Mouse (Mus musculus) adrenal gland, postnatal 4 days (tissue): ENCODE measurements at regions not wholly inside any gene's neighbourhood (a gene's known extent, or its start where the extent isn't known, plus 50 kb on each side); places are given as distances from the start of the nearest gene placed in this dataset.
"Not testable (repeated sequence)": the region's sequence is repeated elsewhere in the genome, so short reads cannot be mapped to it uniquely, and the experiment has no call there.

Source experiments
- DNase-seq, 2 experiments: peaks; one replicate each; pipeline ENCODE4 v3.0.0; 2021 to 2022; ENCODE audit warnings: low spot score in 2 of 2, mixed read lengths in 2 of 2

DNA sequence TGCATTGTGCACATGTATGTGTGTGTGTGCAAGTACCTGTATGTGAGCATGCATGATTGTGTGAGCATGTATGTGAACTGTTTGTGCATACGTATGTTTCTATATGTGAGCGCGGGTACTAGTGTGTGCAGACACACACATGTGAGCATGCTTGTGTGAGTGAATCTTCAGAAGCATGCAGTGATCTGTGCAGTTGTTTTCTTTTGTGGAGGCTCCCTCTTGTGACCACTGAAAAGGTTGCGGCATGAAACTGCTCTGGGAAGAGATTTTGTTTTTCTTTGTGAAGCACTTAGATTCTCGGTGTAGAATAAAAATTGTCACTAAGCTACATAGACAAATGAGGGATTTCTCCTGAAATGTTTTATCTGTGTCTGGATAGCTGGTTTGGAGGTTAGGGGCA, 189.2 kb upstream of the Rapgef5 start:
- DNase-seq, result not testable (repeated sequence)

DNA sequence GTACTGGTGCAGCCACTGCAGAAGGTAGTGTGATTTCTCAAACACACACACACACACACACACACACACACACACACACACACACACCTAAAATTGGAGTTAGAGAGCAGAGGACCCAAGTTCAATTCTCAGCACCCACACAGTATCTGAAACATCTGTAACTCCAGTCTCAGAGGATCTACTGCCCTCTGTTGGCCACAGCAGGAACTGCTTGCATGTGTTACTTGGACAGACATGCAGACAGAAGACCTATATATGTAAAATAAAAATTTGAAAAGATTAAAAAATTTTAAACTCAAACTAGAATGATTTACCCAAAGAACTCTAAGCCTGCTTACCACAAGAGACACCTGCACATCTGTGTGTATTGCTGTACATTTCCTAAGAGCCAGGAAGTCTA, 185.9 kb upstream of the Rapgef5 start:
- no peak for DNase-seq

DNA sequence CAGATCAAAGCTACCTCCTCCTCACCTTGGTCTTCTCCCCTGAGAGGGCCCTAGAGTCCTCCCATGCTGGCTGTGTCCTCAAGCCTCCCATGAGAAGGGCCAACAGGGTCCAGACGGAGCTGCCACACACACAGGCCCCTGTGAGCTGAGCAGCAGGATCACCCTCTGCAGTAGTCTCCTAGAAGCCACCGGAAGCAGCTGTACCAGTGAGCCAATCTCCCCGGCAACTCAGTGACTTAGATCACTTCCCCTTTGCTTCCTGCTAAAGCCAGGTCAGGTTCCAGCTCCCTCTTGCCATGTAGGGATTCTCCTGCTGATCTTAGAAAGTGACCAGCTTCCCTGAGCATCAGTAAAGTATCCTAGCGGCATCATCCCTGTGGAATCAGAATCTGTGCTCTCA, 179.4 kb upstream of the Rapgef5 start:
- DNase-seq, result no peak

DNA sequence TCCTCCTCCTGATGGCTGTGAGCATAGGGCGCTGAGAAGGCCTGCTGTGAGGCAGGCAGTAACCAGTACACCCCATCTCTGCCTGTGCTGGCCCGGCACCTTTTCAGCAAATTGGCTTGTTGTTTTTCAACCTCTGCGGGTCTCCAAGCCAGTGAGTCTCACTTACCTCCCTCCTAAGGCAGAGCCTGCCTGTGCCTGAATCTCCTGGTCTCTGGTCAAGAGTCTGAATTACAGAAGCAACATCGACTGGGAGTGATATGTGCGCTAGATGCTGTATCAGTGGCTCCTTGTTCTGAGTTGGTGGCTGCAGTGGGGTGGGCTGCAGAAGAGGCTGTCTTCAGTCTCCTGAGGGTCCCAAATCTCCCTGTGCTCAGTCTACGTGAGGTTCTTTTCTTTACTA, 174.0 kb upstream of the Rapgef5 start:
- DNase-seq, result no peak

DNA sequence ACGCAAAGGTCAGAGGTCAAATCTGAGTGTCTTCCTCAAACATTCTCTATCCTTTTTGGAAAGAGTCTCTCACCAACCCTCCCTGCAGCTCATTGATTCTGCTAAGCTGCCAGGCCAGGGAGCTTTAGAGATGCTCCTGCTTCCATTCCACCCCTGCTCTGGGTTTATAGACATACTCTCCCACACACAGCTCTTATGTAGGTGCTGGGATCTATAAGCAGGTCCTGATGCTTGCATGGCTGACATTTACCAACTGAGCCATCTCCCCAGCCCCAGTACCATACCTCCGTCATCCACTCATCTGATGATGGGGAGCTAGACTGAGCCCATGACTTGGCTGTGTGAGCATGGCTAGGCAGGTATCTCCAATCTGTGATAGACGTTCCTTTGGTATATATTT, 173.2 kb upstream of the Rapgef5 start:
- no peak for DNase-seq

DNA sequence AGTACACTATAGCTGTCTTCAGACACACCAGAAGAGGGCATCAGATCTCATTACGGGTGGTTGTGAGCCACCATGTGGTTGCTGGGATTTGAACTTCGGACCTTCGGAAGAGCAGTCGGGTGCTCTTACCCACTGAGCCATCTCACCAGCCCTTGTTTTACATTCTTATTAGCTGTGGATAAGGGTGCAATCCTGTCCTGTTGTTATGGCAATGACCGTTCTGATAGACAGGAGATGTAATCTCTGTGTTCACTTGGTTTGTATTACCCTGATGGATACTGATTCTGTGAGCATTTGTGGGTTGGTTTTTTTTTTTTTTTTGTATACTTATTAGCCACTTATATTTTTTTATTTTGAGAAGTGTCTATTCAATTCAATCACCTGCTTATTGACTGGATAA, 172.7 kb upstream of the Rapgef5 start:
- not testable (repeated sequence) for DNase-seq

DNA sequence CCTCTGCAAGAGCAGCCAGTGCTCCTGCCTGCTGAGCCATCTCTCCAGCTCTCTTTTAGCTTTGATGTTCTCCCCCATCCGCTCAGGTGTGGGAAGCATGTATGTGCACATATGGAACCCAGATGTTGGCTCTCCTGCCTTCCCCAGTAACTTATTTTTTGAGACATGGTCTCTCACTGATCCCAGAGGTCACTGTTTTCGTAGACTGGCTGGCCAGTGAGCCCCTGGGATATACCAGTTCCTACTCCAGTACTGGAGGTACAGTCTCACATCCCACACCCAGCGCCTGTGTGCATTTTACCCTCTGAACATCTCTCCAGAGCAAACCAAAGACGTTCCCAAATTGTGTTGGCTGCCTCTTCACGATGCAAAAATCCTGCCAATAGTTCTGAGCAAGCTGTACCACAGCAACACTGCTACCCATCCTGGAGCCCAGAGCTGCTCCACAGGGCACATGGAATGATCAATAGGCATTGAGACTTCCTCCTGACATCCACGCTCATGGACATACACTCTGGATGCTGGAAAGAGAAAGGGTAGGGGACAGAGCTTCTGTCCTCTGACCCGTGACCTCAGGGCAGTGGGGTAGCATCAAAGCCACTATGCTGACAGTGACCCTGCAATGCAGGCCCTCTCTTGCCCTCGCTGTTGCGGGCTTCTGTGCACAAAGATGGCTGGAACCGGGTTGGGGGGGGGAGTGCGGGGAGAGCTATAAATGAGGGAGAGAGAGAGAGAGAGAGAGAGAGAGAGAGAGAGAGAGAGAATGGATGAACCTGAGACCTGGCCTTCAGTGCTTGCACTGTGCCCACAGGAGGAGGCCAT, 171.8 kb upstream of the Rapgef5 start:
- DNase-seq, result no peak

DNA sequence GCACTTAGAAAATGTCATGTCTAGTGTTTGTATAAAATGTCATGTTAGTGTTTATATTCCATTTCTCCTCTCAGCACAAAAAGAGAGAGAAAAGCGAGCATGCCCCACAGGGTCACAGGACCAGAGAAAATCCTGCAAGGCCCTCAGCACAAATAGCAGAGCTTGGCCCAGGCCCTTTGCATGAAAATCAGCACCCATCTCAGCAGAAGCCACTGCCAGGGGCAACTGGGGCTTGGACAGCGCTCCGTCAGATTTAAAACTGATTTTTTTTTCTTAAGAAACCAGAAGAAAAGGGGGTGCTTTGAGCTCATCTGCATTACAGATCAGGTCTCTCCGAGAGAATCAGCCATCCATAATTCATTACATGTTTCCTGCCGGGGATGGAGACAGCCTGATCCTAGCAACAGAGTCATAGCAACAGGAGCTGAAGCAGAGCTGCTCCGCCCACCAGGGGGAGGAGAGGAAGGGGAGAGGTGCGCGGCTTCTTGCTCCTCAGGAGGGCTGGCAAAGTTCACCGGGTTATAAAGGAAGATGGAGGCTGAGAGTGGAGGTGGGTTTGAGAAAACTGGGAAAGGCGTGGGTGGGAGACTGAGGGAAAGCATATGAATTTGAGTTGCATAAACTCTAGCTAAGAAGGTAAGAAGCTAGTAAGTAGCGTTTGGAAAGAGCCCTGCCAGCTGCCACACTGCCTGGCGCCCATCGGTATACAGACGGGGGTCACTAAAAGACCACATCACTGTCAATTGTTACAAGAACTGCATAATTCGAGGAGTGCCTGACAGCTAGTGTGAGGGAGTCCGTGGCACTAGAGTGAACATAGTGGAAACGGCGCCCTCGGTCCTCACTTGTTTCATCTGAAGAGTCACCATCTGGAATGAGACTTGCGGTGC, 170.9 kb upstream of the Rapgef5 start:
- DNase-seq, result no peak

DNA sequence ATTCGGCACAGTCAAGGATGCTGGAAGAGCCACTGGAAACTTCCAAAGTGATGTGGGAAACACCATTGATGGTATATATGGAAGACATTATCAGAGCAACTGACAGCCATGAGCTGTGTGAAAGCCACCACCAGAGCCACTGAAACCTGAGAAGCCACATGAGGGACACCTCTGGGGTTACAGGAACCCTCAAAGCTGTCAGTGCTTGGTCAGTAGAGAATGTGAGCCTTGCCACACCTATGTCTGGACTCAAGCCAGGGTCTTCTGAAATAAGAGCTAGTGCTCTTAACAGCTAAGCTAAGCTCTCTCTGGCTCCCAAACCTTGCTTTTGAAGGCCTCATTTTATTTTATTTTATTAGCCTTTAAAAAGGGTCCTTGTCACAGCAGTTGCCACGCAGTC, 170.2 kb upstream of the Rapgef5 start:
- DNase-seq, result no peak

DNA sequence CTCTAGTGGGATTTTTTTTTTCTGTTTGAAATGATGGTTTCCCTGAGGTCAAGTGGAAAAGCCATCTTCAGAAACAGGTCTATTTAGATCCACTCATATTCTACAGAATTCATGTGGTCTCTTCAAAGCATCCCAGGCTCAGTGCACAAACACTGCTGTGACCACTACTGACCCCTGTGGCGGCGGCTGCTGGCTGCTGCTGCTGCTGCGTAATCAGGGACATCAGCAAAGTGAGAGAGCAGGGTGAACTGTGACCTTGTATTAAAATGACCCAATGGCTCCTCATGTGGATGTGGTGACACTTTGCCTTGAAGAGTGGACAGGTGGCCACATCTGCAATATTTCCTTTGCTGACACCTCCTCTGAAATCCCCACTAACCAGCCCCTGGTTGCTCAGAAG, 169.1 kb upstream of the Rapgef5 start:
- DNase-seq, result no peak

DNA sequence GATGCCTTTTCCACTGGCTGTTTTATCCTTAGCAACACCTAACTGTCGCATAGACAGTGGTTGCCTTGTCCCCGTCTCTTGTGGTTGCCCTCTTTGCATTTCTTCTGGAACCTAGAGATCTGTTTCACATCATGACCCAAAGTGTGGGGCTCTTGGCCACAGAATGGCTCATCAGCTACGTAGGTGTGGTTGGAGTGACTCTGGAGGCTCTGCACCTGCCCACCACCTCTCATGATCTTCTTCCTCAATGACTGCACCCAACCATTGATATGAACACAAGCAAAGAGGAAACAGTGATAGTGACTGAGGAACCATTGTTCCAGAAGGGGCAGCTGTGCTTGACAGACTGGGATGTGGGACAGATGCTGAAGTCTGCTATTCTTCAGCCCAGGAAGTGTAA, 167.8 kb upstream of the Rapgef5 start:
- no peak for DNase-seq

DNA sequence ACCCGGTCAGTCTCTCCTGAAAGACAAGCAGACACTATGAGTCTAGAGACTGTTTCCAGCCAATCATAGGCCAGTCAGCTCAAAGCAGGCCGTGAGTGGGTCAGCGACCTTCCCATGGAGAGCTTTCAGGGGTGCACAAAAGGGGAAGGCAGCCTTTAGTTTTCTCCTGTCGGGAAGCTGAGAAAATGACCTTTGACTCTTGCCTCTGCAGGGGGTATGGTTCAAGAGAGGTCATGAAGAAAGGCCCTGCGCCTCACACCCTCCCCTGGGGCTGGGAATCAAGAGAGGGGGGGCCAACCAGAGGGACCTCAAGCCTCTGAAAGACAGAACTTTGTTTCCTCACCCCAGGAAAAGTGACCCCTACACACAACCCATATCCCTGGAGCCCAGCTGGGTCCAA, 164.4 kb upstream of the Rapgef5 start:
- DNase-seq, result no peak

DNA sequence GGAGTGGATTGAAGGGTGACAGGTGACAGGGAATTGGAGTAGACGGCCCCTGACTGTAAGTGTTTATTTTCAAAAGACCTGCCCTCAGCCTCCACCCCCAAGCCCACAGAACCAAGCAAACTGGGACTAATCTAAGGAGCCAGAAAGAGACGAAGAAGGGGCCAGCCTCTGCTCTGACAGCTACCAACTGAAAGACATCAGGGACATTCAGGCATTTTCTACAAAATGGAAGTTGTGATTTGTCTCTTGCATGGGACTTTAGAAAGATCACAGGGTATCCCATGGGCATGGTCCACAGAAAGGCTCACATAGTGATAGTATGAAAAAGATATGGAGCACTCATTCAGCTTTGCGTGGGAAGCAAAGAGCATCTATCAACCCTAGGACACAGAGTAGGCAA, 163.8 kb upstream of the Rapgef5 start:
- no peak for DNase-seq

DNA sequence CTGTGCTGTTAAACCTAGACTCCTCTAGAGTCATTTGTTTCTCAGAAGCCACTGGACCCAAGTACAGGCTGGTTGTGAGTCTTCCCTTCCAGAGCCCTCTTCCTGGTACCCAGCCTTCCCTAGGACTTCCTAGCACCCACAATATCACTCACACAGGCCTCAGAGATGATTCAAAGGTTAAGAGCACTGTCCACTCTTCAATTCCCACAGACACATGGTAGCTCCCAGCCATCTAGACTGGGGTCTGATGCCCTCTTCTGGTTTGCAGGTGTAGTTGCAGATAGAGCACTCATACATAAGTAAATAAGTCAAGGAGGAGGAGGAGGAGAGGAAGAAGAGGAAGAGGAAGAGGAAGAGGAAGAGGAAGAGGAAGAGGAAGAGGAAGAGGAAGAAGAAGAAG, 163.3 kb upstream of the Rapgef5 start:
- DNase-seq, result no peak

DNA sequence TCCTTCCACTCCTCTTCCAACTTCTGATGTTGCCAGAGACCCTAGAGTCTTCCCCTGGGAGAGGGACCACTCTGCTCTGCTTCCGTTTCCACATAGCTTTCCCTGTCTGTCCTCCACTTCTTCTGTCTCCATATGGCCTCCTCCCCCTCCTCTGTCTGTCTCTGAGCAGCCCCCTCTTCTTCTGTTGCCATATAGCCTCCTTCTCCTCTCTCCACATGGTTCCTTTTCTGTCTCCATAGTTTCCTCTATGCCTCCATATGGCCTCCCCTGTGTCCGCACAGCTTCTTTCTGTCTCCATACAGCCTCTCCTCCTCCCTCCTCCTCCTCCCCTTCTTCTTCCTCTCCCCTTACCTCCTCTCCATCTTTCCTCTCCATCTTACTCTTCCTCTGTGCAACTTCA, 158.5 kb upstream of the Rapgef5 start:
- no peak for DNase-seq

DNA sequence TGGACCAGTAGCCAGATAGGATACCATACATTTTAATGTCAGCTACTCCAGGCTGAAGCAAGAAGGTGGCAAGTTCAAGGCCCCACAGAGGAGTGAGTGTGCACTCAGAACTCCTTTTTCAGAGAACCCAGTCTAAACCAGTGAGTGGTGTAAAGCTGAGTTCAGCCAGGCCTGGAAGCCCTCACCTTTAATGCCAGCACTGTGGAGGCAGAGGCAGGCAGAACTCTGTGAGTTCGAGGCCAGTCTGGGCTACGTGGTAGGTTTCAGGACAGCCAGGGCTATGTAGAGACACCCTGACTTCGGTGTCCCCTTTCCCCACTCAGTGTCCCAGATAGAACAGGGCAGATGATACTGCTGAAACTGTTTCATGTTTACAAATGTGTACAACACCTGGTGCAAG, 157.4 kb upstream of the Rapgef5 start:
- DNase-seq, result no peak

DNA sequence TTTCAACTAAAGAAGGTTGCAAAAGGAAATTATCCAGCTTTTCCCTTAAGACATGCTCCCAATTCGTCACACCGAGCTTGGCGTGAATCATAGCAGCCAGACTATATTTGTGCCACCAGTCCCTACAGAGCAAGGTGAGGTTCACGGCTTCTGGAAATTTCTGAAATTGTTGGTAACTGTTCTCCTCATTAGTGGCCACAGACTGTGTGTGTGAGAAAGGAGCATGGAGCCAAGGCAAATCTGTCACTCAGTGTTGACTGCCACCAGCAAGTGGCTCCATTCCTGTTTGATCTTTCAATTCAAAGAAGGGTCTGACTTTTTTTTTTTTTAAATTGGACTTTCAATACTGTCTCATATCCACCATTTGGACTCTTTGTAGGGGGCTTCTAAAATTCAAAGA, 156.1 kb upstream of the Rapgef5 start:
- DNase-seq, result no peak

DNA sequence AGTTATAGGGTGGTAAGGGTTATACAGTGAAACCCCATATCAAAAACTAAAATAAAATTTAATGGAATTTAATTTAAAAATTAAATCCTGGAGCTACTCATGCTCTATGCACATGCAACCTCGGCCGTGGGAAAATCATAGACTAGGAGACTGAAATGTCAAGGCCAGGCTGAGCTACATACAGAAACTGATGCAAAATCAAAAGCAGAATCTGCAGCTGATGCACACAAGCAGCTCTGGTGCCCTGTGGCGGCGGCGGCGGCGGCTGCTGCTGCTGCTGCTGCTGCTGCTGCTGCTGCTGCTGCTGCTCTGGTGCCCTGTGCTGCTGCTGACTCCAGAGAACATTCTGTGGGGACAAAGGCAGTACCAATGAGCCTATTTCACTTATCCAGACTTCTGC, 154.5 kb upstream of the Rapgef5 start:
- no peak for DNase-seq

DNA sequence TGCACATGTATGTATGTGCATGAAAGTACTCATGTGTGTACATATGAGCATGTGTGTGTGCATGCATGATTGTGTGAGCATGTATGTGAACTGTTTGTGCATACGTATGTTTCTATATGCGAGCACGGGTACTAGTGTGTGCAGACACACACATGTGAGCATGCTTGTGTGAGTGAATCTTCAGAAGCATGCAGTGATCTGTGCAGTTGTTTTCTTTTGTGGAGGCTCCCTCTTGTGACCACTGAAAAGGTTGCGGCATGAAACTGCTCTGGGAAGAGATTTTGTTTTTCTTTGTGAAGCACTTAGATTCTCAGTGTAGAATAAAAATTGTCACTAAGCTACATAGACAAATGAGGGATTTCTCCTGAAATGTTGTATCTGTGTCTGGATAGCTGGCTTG, 152.8 kb upstream of the Rapgef5 start:
- DNase-seq, result not testable (repeated sequence)

DNA sequence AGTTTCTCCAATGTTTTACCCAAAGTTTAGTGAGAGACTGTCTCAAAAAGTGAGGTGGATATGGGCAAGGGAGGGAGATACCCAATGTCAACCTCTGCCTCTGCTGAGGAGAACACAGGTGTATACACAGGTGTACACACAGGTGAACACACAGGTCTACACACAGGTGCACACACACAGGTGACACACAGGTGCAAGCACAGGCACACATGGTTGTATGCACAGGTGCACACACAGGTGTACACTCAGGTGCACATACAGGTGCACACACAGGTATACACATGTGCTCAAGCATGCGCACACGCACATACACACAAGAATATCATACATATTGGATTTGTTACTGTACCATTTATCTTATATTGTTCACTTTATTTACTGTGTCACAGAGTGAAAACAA, 151.1 kb upstream of the Rapgef5 start:
- no peak for DNase-seq

DNA sequence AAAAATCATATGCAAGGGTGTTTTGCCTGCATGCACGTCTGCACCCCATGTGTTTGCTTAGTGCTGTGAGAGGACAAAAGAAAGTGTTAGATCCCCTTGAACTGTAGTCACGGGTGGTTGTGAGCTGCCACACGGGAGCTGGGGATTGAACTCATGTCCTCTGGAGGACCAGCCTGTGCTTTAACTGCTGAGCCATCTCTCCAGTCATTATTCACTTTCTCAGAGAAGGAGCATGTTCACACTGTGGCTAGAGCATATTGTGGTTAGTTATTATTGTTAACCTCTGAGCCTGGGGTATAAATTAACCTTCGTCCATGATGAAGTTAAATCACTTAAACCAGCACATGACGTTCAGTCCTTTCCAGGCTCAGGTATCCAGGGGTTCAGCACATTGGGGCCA, 150.4 kb upstream of the Rapgef5 start:
- DNase-seq, result no peak

DNA sequence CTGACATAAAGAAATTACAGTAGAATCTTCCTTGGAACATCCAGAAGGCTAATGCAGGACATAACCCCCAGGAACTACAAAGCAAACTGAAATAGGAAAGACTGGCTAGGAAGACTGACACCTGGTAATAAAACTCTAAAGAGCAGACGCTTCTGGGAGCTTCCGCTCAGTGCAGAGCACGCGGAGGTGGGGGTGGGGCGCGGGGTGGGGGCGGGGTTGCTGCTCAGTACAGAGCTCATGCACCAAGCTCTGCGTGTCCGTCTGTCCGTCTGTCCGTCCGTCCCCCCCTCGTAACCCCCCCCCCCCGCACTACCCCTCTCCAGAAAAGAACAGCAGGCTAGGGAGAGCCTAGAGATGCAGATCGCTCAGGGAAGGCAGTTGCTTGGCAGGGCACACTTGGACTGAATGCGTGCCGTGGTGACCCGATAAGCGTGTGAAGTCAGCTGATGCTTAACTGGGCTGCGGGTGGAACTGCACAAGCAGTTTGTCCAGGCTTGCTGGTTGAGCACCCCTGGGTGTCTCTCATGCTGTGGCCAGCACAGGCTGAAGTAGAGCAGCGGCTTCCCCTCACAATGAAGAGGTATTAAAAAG, 137.9 kb upstream of the Rapgef5 start:
- no peak for DNase-seq
